Mouse (Mus musculus) kidney, embryonic 14.5 days (tissue): ENCODE measurements around the gene Tpsb2. TPM values are rescaled to one million over a fixed set of nuclear protein-coding genes. Genes with fewer than 3 reads are reported as not detected.

Experiments
- ATAC-seq: fragments of 200-750 bp; cut with Nextera tagmentation; 2 replicates; pipeline ENCODE4 v1.8.0; 2017; ENCODE audit warnings: moderate number of reproducible peaks, mild to moderate bottlenecking, moderate TSS enrichment, moderate library complexity; ENCODE audit not compliant: low FRiP score, low TSS enrichment
- H3K27ac ChIP-seq: fragments of 300-500 bp; sonication (generic); 2 replicates; pipeline ENCODE4 v1.5.1; 2014; ENCODE audit warnings: low read depth, mild to moderate bottlenecking, low read length, moderate library complexity, mixed read lengths
- H3K27me3 ChIP-seq: fragments of 300-500 bp; sonication (generic); 2 replicates; pipeline ENCODE4 v1.6.1; 2014; ENCODE audit warnings: mild to moderate bottlenecking, low read length; ENCODE audit not compliant: control insufficient read depth, insufficient read depth
- H3K36me3 ChIP-seq: fragments of 300-500 bp; sonication (generic); 2 replicates; pipeline ENCODE4 v1.6.1; 2014; ENCODE audit warnings: low read length, mixed read lengths; ENCODE audit not compliant: control insufficient read depth, insufficient read depth
- H3K4me1 ChIP-seq: fragments of 300-500 bp; sonication (generic); 2 replicates; pipeline ENCODE4 v1.6.1; 2014; ENCODE audit warnings: low read length, mixed read lengths; ENCODE audit not compliant: control insufficient read depth, insufficient read depth
- H3K4me2 ChIP-seq: fragments of 300-500 bp; sonication (generic); replicated peaks from 2 replicates; pipeline ENCODE4 v1.6.1; 2014; ENCODE audit warnings: low read depth, mild to moderate bottlenecking, low read length
- H3K4me3 ChIP-seq: fragments of 300-500 bp; sonication (generic); 2 replicates; pipeline ENCODE4 v1.5.1; 2014; ENCODE audit warnings: mild to moderate bottlenecking, low read length
- H3K9ac ChIP-seq: fragments of 300-500 bp; sonication (generic); 2 replicates; pipeline ENCODE4 v1.6.1; 2014; ENCODE audit warnings: low read depth, mild to moderate bottlenecking, low read length, moderate library complexity
- H3K9me3 ChIP-seq: fragments of 300-500 bp; sonication (generic); 2 replicates; pipeline ENCODE4 v1.6.1; 2016; ENCODE audit warnings: low read length; ENCODE audit not compliant: control insufficient read depth
- WGBS: fragments of 180-500 bp; shearing (Covaris S2); extraction: QIAGEN DNeasy Blood & Tissue Kit; methylation state at CpG from one replicate; pipeline ENCODE4 v1.1.7; 2014; 5-methylcytosine and 5-hydroxymethylcytosine counted together
- polyA plus RNA-seq: library from polyadenylated mRNA; unstranded; fragments of >200 nt; fragmentation: Nextera tagmentation; extraction: Ambion mirVana; gene quantifications from 2 replicates; pipeline ENCODE4 v1.2.1, GENCODE M21; 2014

Gene Tpsb2
- polyA plus RNA-seq, 1 experiment from 2014 or later: 0.57 TPM

DNA sequence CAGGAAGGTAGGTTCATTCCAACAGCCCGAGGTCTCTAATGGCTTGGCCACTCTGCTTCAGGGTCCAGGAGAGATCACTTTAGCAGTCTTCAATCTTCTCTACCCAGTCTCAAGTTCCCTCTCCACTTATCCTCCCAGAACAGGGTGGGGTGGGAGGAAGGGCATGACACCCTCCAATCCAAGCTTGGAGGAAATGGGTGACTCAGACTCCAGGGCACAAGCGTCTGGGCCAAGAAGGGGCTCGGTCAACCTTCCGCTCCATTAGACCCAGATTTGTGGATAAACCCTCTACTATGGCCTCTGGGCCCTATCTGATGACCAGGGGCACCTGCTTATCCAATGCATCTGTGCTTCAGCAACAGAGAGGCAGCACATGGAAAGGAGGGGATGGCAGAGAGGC, 20.6 kb upstream of the Tpsb2 start, which contains the start of gene Tpsab1:
TSS of gene Tpsab1 (minus strand) at position 101 of the 400 bp plus-strand sequence.
- H3K36me3 ChIP-seq: no peaks in the 10 kb centered on the region
- H3K27ac ChIP-seq: no peak within 1 kb of the TSS
- H3K4me2 ChIP-seq: no peak within 1 kb of the TSS
- H3K27me3 ChIP-seq: no peaks in the 10 kb centered on the region
- 76% methylated on average over 4 of the region's 4 CpGs for WGBS
- H3K4me1 ChIP-seq: no peaks in the 10 kb centered on the region
- ATAC-seq: no peak
- no peak within 1 kb of the TSS for H3K4me3 ChIP-seq
- no peak within 1 kb of the TSS for H3K9ac ChIP-seq
- H3K9me3 ChIP-seq: no peaks in the 10 kb centered on the region

DNA sequence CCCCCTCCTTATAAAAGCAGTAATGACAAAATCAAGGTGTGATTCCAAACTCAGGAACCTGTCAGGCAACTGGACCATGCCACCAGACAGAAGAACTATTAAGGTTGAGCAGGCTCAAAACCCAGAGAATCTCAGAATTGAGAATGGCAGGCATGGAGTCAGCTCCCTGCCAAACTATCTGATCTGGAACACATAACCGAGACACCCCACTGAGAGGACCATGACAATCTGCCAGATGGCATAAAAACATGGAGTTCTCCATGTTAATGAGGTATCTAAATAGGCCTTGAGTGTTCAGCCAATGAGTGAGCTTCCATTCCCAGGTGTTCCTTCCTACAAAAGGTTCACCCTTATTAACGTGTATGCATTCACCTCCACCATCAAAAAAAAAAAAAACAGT, 4.8 kb upstream of the Tpsb2 start:
- Histone ChIP-seq H3K4me1 (no peaks in the 10 kb centered on the region), H3K9ac (no peak overlapping the region), H3K36me3 (no peaks in the 10 kb centered on the region), H3K9me3 (no peaks in the 10 kb centered on the region), H3K27me3 (no peaks in the 10 kb centered on the region), H3K4me2 (no peak overlapping the region), H3K27ac (no peak overlapping the region), H3K4me3 (no peak overlapping the region)
- 65% methylated on average over 2 of the region's 2 CpGs for WGBS
- ATAC-seq: no peak

DNA sequence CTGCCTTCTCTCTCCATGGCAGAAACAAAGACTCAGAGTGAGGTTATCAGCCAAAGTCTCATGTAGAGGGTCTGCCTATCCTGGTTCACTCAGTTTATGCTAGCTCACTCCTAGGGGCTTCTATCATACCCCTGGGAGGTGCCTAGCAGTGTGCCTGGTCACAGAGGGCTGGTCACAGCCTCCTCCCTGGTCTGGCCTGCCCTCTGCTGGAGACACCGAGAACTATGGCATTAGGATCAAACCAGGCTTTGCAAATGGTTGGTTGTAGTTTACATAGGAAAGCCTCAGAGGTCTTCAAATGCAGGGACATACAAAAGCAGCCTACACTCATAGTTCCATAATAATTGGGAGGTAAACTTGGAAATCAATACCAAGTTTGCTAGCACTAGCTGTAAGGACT, 2.4 kb upstream of the Tpsb2 start:
- Histone ChIP-seq H3K4me2 (no peak overlapping the region), H3K4me3 (no peak overlapping the region), H3K27me3 (no peaks in the 10 kb centered on the region), H3K9ac (no peak overlapping the region), H3K36me3 (no peaks in the 10 kb centered on the region), H3K4me1 (no peaks in the 10 kb centered on the region), H3K27ac (no peak overlapping the region), H3K9me3 (no peaks in the 10 kb centered on the region)
- WGBS: 14% methylated on average over 1 of the region's 1 CpGs
- no peak for ATAC-seq

DNA sequence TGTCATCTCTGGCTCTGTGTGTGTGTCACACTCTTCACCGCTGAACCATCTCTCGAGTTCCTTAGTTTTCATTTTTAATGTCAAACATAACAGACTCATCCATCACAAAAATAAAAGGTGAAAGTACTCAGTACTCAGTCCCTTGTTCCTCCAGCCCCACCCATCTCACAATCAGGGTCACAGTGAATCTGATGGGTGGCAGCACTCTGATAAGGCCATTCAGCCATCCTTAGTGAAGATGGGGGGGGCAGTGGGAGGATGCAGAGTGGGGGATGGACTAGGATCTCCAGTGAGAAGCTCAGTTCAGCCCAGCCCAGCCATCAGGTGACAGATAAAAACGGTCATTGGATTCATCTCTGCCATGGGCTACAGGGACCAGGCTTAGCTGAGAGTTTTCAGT, 2.9 kb downstream of the Tpsb2 start, which contains the start of gene Tpsg1:
TSS of gene Tpsg1 (plus strand) at position 301 of the 400 bp plus-strand sequence.
- WGBS: 86% methylated on average over 3 of the region's 3 CpGs
- Histone ChIP-seq H3K4me1 (no peaks in the 10 kb centered on the region), H3K36me3 (no peaks in the 10 kb centered on the region), H3K27ac (no peak within 1 kb of the TSS), H3K9ac (no peak within 1 kb of the TSS), H3K27me3 (no peaks in the 10 kb centered on the region), H3K9me3 (no peaks in the 10 kb centered on the region), H3K4me3 (no peak within 1 kb of the TSS), H3K4me2 (no peak within 1 kb of the TSS)
- no peak for ATAC-seq

DNA sequence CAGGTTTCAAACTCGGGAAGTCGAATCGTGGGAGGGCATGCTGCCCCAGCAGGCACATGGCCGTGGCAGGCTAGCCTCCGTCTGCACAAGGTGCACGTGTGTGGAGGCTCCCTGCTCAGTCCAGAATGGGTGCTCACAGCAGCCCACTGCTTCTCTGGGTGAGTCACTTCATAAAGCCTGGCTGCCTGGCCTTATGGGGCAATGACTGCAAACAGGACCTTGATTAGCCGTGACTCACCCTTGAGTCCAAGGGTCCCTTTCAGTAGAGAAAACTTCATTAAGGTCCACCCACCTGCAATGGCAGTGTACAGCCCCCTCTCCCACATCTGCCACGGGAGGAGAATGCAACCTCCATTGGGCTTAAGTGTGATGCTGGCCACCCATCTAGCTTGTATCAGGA, 6.4 kb downstream of the Tpsb2 start:
- Histone ChIP-seq H3K4me1 (no peaks in the 10 kb centered on the region), H3K4me2 (no peak overlapping the region), H3K9me3 (no peaks in the 10 kb centered on the region), H3K4me3 (no peak overlapping the region), H3K36me3 (peaks cover 7% of the 10 kb centered on the region; the same call in 1 of the 2 replicates), H3K27ac (no peak overlapping the region), H3K27me3 (no peaks in the 10 kb centered on the region), H3K9ac (no peak overlapping the region)
- WGBS: 70% methylated on average over 8 of the region's 8 CpGs
- no peak for ATAC-seq

DNA sequence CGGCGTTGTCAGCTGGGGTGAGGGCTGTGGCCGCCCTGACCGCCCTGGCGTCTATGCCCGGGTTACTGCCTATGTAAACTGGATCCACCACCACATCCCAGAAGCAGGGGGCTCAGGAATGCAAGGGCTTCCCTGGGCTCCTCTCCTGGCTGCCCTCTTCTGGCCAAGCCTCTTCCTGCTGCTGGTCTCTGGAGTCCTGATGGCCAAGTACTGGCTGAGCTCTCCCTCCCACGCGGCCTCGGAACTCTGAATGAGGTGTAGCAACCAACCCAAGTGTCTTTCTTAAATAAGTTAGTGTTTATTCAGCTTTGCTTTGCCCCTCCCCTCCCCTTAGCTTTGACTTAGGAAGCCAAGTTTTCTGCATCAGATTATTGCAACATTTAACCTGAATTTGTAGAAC, 7.9 kb downstream of the Tpsb2 start:
- H3K27ac ChIP-seq: no peak overlapping the region
- H3K27me3 ChIP-seq: no peaks in the 10 kb centered on the region
- no peak overlapping the region for H3K9ac ChIP-seq
- 35% methylated on average over 9 of the region's 9 CpGs for WGBS
- peaks cover 7% of the 10 kb centered on the region; the same call in 1 of the 2 replicates for H3K36me3 ChIP-seq
- H3K9me3 ChIP-seq: no peaks in the 10 kb centered on the region
- peak; percentile 59 for ATAC-seq
- H3K4me2 ChIP-seq: no peak overlapping the region
- no peaks in the 10 kb centered on the region for H3K4me1 ChIP-seq
- H3K4me3 ChIP-seq: no peak overlapping the region

DNA sequence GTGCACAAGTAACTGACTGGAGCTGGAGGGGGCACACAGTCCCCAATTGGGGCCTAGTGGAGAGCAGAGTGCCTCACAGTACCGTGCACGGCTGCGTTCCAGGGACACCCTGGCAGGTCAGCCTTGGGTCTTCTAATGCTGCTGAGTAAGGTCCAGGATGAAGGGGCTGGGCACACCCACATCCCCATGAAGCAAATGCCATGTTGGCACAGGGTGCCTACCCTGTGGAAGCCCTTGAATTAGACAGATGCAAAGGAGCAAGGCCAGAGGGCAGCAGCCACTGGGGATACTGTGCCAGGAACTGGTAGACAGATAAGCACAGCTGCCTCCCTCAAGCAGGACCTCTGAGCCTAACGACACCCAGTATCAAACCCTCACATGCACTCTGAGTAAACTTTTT, 28.4 kb downstream of the Tpsb2 start:
- H3K36me3 ChIP-seq: peaks cover 12% of the 10 kb centered on the region; the same call in 1 of the 2 replicates
- no peaks in the 10 kb centered on the region; the same call in 1 of the 2 replicates for H3K27me3 ChIP-seq
- H3K9ac ChIP-seq: no peak overlapping the region
- WGBS: 87% methylated on average over 4 of the region's 4 CpGs
- no peaks in the 10 kb centered on the region for H3K4me1 ChIP-seq
- H3K27ac ChIP-seq: no peak overlapping the region
- H3K4me2 ChIP-seq: no peak overlapping the region
- H3K9me3 ChIP-seq: no peaks in the 10 kb centered on the region
- no peak for ATAC-seq
- H3K4me3 ChIP-seq: no peak overlapping the region

DNA sequence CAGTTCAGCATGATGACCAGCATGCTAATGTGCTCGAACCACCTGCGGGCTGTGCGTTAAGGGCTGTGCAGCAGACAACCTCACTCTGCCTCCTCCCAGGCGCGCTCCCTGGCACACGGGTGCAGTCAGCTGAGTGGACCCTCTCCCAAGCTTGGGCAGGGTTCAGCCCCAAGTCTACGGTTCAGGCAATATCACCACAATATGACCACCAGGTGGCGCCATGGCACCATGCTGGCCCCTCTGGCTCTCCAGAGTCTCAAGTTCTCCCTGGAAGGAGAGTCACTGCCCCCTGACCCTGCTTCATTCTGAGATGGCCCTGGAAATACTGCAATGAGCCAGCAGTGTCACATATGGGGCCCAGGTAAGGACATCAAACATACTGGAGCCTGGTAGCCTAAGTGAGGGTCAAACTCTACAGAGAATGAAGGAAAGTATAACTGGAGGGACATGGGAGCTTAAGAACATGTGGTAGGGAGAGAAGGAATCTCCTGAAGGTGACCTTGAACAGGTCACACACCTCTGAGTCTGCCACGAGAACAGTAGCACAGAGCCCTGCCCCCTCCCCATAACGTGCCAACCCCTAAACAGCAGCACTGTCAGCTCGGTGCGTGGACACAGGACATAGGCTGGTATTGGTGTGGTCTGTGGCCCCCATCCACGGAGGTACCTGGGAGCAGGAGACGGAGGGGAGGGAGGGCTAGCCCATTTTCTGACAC, 31.9 kb downstream of the Tpsb2 start:
- Histone ChIP-seq H3K4me1 (peaks cover 4% of the 10 kb centered on the region; the same call in 1 of the 2 replicates), H3K9ac (no peak overlapping the region)
- ATAC-seq: peak; percentile 36

DNA sequence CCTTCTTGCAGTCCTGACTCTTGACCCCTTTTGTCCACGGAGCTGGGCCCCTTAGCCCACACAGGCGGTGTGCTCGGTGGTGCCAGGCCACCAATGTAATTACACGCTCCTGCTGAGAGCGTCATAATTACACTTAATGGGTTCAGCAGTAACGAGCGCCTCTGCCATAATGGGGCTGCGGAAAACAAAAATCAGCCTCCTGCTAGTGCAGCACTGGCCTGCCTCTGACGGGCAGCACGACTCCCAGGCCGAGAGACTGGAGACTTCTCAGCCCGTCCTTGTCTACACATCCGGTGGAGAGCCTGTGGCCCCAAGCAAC, 32.4 kb downstream of the Tpsb2 start:
- Histone ChIP-seq H3K27me3 (no peaks in the 10 kb centered on the region; the same call in 1 of the 2 replicates), H3K27ac (no peak overlapping the region), H3K4me2 (no peak overlapping the region), H3K9me3 (no peaks in the 10 kb centered on the region), H3K4me1 (peaks cover 4% of the 10 kb centered on the region; the same call in 1 of the 2 replicates), H3K9ac (no peak overlapping the region), H3K36me3 (no peaks in the 10 kb centered on the region), H3K4me3 (no peak overlapping the region)
- 42% methylated on average over 13 of the region's 13 CpGs for WGBS
- no peak for ATAC-seq

More for the DNA sequence above, 31.9 kb downstream of the Tpsb2 start:
- no peak overlapping the region for H3K4me3 ChIP-seq
- 34% methylated on average over 14 of the region's 14 CpGs for WGBS
- H3K9me3 ChIP-seq: no peaks in the 10 kb centered on the region
- H3K27ac ChIP-seq: no peak overlapping the region
- H3K36me3 ChIP-seq: no peaks in the 10 kb centered on the region
- no peak overlapping the region for H3K4me2 ChIP-seq
- no peaks in the 10 kb centered on the region; the same call in 1 of the 2 replicates for H3K27me3 ChIP-seq
